Mouse (Mus musculus): ENCODE measurements at regions not wholly inside any gene's neighbourhood (a gene's known extent, or its start where the extent isn't known, plus 50 kb on each side); places are given as distances from the start of the nearest gene placed in this dataset.

- H3K27ac ChIP-seq (ENCODE audit: insufficient read depth, low read length): no peak overlapping the region
- no peaks in the 10 kb centered on the region for H3K27me3 ChIP-seq (ENCODE audit: control insufficient read depth, insufficient read depth, low read length)
- H3K4me3 ChIP-seq (replicated peaks; ENCODE audit: insufficient read depth, low read depth, low read length): no peak overlapping the region
- TF ChIP-seq POLR2A (IDR thresholded peaks at IDR 0.05; ENCODE audit: borderline replicate concordance, insufficient read depth, low read length): no peak
- TF ChIP-seq CTCF (IDR thresholded peaks at IDR 0.05; ENCODE audit: borderline replicate concordance, insufficient read depth, low read depth, low read length): no peak
- no peak for DNase-seq
- 88% methylated on average over 4 of the region's 4 CpGs for WGBS
- H3K4me1 ChIP-seq (ENCODE audit: control insufficient read depth, insufficient read depth, low read length): peaks cover 2% of the 10 kb centered on the region; the same call in 1 of the 2 replicates
Measured at GRCm38 (mm10) chr7:77858436-77858835, 879.4 kb downstream of the Ntrk3 start.

GRCm38 (mm10) chr7:77857979-77858378, 879.8 kb downstream of the Ntrk3 start:
- peaks cover 2% of the 10 kb centered on the region; the same call in 1 of the 2 replicates for H3K4me1 ChIP-seq (ENCODE audit: control insufficient read depth, insufficient read depth, low read length)
- WGBS: 89% methylated on average over 5 of the region's 5 CpGs
- TF ChIP-seq POLR2A (IDR thresholded peaks at IDR 0.05; ENCODE audit: borderline replicate concordance, insufficient read depth, low read length) (no peak), CTCF (IDR thresholded peaks at IDR 0.05; ENCODE audit: borderline replicate concordance, insufficient read depth, low read depth, low read length) (no peak)
- DNase-seq: no peak
- H3K4me3 ChIP-seq (replicated peaks; ENCODE audit: insufficient read depth, low read depth, low read length): no peak overlapping the region
- H3K27me3 ChIP-seq (ENCODE audit: control insufficient read depth, insufficient read depth, low read length): no peaks in the 10 kb centered on the region
- H3K27ac ChIP-seq (ENCODE audit: insufficient read depth, low read length): no peak overlapping the region

GRCm38 (mm10) chr7:77855653-77856239, 882.1 kb downstream of the Ntrk3 start:
- 60% methylated on average over 6 of the region's 6 CpGs for WGBS
- H3K27me3 ChIP-seq (ENCODE audit: control insufficient read depth, insufficient read depth, low read length): no peaks in the 10 kb centered on the region
- no peak overlapping the region for H3K4me3 ChIP-seq (replicated peaks; ENCODE audit: insufficient read depth, low read depth, low read length)
- no peaks in the 10 kb centered on the region for H3K4me1 ChIP-seq (ENCODE audit: control insufficient read depth, insufficient read depth, low read length)
- no peak for DNase-seq
- H3K27ac ChIP-seq (ENCODE audit: insufficient read depth, low read length): no peak overlapping the region
- TF ChIP-seq CTCF (IDR thresholded peaks at IDR 0.05; ENCODE audit: borderline replicate concordance, insufficient read depth, low read depth, low read length): no peak
- TF ChIP-seq POLR2A (IDR thresholded peaks at IDR 0.05; ENCODE audit: borderline replicate concordance, insufficient read depth, low read length): no peak

- no peak for DNase-seq
- 73% methylated on average over 2 of the region's 2 CpGs for WGBS
- Histone ChIP-seq H3K4me1 (ENCODE audit: control insufficient read depth, insufficient read depth, low read length) (no peaks in the 10 kb centered on the region), H3K27me3 (ENCODE audit: control insufficient read depth, insufficient read depth, low read length) (no peaks in the 10 kb centered on the region), H3K4me3 (replicated peaks; ENCODE audit: insufficient read depth, low read depth, low read length) (no peak overlapping the region), H3K27ac (ENCODE audit: insufficient read depth, low read length) (no peak overlapping the region)
- TF ChIP-seq POLR2A (IDR thresholded peaks at IDR 0.05; ENCODE audit: borderline replicate concordance, insufficient read depth, low read length): no peak
- no peak for TF ChIP-seq CTCF (IDR thresholded peaks at IDR 0.05; ENCODE audit: borderline replicate concordance, insufficient read depth, low read depth, low read length)
Measured at GRCm38 (mm10) chr7:77855077-77855476, 882.7 kb downstream of the Ntrk3 start.

GRCm38 (mm10) chr7:77824261-77824959, 913.4 kb downstream of the Ntrk3 start:
- WGBS: 50% methylated on average over 6 of the region's 6 CpGs
- Histone ChIP-seq H3K27ac (ENCODE audit: insufficient read depth, low read length) (no peak overlapping the region), H3K27me3 (ENCODE audit: control insufficient read depth, insufficient read depth, low read length) (no peaks in the 10 kb centered on the region), H3K4me1 (ENCODE audit: control insufficient read depth, insufficient read depth, low read length) (no peaks in the 10 kb centered on the region), H3K4me3 (replicated peaks; ENCODE audit: insufficient read depth, low read depth, low read length) (no peak overlapping the region)
- no peak for DNase-seq
- no peak for TF ChIP-seq CTCF (IDR thresholded peaks at IDR 0.05; ENCODE audit: borderline replicate concordance, insufficient read depth, low read depth, low read length)
- TF ChIP-seq POLR2A (IDR thresholded peaks at IDR 0.05; ENCODE audit: borderline replicate concordance, insufficient read depth, low read length): no peak

GRCm38 (mm10) chr7:77812052-77812903, 925.5 kb downstream of the Ntrk3 start:
- H3K4me1 ChIP-seq (ENCODE audit: control insufficient read depth, insufficient read depth, low read length): no peaks in the 10 kb centered on the region
- TF ChIP-seq POLR2A (IDR thresholded peaks at IDR 0.05; ENCODE audit: borderline replicate concordance, insufficient read depth, low read length): no peak
- TF ChIP-seq CTCF (IDR thresholded peaks at IDR 0.05; ENCODE audit: borderline replicate concordance, insufficient read depth, low read depth, low read length): no peak
- H3K27me3 ChIP-seq (ENCODE audit: control insufficient read depth, insufficient read depth, low read length): no peaks in the 10 kb centered on the region
- 22% methylated on average over 2 of the region's 2 CpGs for WGBS
- no peak overlapping the region for H3K4me3 ChIP-seq (replicated peaks; ENCODE audit: insufficient read depth, low read depth, low read length)
- no peak overlapping the region for H3K27ac ChIP-seq (ENCODE audit: insufficient read depth, low read length)
- DNase-seq: no peak

- Histone ChIP-seq H3K27ac (ENCODE audit: insufficient read depth, low read length) (no peak overlapping the region), H3K27me3 (ENCODE audit: control insufficient read depth, insufficient read depth, low read length) (no peaks in the 10 kb centered on the region), H3K4me3 (replicated peaks; ENCODE audit: insufficient read depth, low read depth, low read length) (no peak overlapping the region), H3K4me1 (ENCODE audit: control insufficient read depth, insufficient read depth, low read length) (no peaks in the 10 kb centered on the region)
- 22% methylated on average over 2 of the region's 2 CpGs for WGBS
- no peak for TF ChIP-seq CTCF (IDR thresholded peaks at IDR 0.05; ENCODE audit: borderline replicate concordance, insufficient read depth, low read depth, low read length)
- TF ChIP-seq POLR2A (IDR thresholded peaks at IDR 0.05; ENCODE audit: borderline replicate concordance, insufficient read depth, low read length): no peak
- peak in 1 of 2 experiments; percentile 4 for DNase-seq
Measured at GRCm38 (mm10) chr7:77786801-77787200, 951.0 kb downstream of the Ntrk3 start.

All from cerebellum, adult 2 months (tissue).